Mouse (Mus musculus) lung, embryonic 14.5 days (tissue): ENCODE data around the gene Rarb. TPM values are rescaled to one million over a fixed set of nuclear protein-coding genes. Genes with fewer than 3 reads are reported as not detected.

Source experiments
- ATAC-seq: fragments of 200-750 bp; cut with Nextera tagmentation; 2 replicates; pipeline ENCODE4 v1.8.0; 2017; ENCODE audit warnings: mild to moderate bottlenecking, moderate TSS enrichment, moderate library complexity; ENCODE audit not compliant: insufficient read depth
- DNase-seq: peaks from one replicate; pipeline ENCODE4 v3.0.0-alpha.2; 2015
- H3K27ac ChIP-seq: fragments of 300-500 bp; sonication (generic); 2 replicates; pipeline ENCODE4 v1.5.1; 2014; ENCODE audit warnings: low read depth, mild to moderate bottlenecking, moderate library complexity
- H3K27me3 ChIP-seq: fragments of 300-500 bp; sonication (generic); 2 replicates; pipeline ENCODE4 v1.6.1; 2014; ENCODE audit warnings: low read length, control low read depth; ENCODE audit not compliant: insufficient read depth
- H3K36me3 ChIP-seq: fragments of 300-500 bp; sonication (generic); 2 replicates; pipeline ENCODE4 v1.6.1; 2014; ENCODE audit warnings: control low read depth; ENCODE audit not compliant: insufficient read depth
- H3K4me1 ChIP-seq: fragments of 300-500 bp; sonication (generic); 2 replicates; pipeline ENCODE4 v1.6.1; 2014; ENCODE audit warnings: antibody characterized with exemption, control low read depth; ENCODE audit not compliant: insufficient read depth
- H3K4me2 ChIP-seq: fragments of 300-500 bp; sonication (generic); 2 replicates; pipeline ENCODE4 v1.6.1; 2014; ENCODE audit warnings: mild to moderate bottlenecking
- H3K4me3 ChIP-seq: fragments of 300-500 bp; sonication (generic); 2 replicates; pipeline ENCODE4 v1.5.1; 2014; ENCODE audit warnings: low read depth, low read length
- H3K9ac ChIP-seq: fragments of 300-500 bp; sonication (generic); 2 replicates; pipeline ENCODE4 v1.6.1; 2014
- H3K9me3 ChIP-seq: fragments of 300-500 bp; sonication (generic); 2 replicates; pipeline ENCODE4 v1.6.1; 2016; ENCODE audit warnings: low read depth, low read length, control low read depth
- CTCF ChIP-seq: IDR thresholded peaks from 2 replicates; pipeline ENCODE4 v1.5.1; 2016; ENCODE audit warnings: antibody characterized with exemption, low read depth
- WGBS: fragments of 180-500 bp; shearing (Covaris S2); extraction: QIAGEN DNeasy Blood & Tissue Kit; methylation state at CpG from one replicate; pipeline ENCODE4 v1.1.7; 2014; 5-methylcytosine and 5-hydroxymethylcytosine counted together
- polyA plus RNA-seq: library from polyadenylated mRNA; unstranded; fragments of >200 nt; fragmentation: Nextera tagmentation; extraction: Ambion mirVana; gene quantifications from 2 replicates; pipeline ENCODE4 v1.2.1, GENCODE M21; 2014

Gene Rarb
- polyA plus RNA-seq, 1 experiment from 2014 or later: 17.3 TPM

DNA sequence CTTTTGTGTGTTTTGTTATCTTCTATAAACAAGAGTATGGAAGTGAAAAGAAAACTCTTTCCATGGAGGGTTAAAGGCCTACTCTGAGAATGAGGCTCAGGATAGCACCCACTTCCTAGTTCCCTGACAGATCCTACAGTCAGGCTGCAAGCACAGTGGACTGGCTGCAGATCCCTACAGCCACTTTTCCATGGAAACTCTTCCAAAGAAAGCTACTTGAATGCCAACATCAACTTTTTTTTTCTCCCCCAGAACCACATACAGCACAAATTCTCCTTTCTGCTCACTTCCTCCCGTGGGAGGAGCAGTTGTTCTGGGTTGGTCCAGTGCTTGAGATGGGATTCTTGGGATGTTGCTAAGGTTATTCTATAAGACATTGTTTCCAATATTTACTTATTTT is 66.3 kb downstream of the Rarb start:
- H3K9me3 ChIP-seq: no peaks in the 10 kb centered on the region
- H3K9ac ChIP-seq: no peak overlapping the region
- H3K27ac ChIP-seq: no peak overlapping the region
- no peak overlapping the region for H3K4me3 ChIP-seq
- no peaks in the 10 kb centered on the region for H3K4me1 ChIP-seq
- no peak for ATAC-seq
- DNase-seq: no peak
- no peak for TF ChIP-seq CTCF
- no peaks in the 10 kb centered on the region for H3K36me3 ChIP-seq
- H3K27me3 ChIP-seq: no peaks in the 10 kb centered on the region
- H3K4me2 ChIP-seq: no peak overlapping the region
- 50% methylated on average over 1 of the region's 1 CpGs for WGBS

DNA sequence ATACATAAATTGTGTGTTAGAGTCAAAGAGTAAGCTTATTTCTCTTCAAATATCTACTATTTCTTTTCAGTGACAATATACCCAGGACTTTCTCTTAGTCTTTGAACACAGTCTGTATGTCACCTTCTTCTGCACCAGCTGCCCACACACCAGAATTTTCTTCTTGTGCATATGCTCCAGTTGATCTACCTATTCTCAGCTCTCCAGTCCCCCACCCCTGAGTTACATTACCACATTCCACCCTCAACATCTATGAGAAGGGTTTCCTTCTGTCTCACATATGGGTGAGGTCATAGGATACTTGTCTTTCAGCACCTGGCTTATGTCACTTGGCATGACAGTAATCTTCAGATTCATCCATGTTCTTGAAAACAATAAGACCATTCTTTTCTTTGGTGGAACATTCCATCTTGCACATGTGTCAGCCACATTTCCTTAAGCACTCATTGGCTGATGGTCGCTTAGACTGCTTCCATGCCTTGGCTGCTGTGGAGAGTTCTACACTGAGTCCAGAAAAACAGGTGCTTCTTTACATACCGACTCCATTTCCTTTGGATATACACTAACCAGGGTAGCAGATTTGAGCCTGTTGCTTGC is 71.9 kb downstream of the Rarb start:
- Histone ChIP-seq H3K4me1 (no peaks in the 10 kb centered on the region), H3K4me3 (no peak overlapping the region), H3K27ac (no peak overlapping the region), H3K4me2 (no peak overlapping the region), H3K27me3 (no peaks in the 10 kb centered on the region), H3K9me3 (no peaks in the 10 kb centered on the region), H3K9ac (no peak overlapping the region), H3K36me3 (no peaks in the 10 kb centered on the region)
- TF ChIP-seq CTCF: no peak
- no peak for ATAC-seq
- WGBS: 70% methylated on average over 2 of the region's 2 CpGs
- no peak for DNase-seq

DNA sequence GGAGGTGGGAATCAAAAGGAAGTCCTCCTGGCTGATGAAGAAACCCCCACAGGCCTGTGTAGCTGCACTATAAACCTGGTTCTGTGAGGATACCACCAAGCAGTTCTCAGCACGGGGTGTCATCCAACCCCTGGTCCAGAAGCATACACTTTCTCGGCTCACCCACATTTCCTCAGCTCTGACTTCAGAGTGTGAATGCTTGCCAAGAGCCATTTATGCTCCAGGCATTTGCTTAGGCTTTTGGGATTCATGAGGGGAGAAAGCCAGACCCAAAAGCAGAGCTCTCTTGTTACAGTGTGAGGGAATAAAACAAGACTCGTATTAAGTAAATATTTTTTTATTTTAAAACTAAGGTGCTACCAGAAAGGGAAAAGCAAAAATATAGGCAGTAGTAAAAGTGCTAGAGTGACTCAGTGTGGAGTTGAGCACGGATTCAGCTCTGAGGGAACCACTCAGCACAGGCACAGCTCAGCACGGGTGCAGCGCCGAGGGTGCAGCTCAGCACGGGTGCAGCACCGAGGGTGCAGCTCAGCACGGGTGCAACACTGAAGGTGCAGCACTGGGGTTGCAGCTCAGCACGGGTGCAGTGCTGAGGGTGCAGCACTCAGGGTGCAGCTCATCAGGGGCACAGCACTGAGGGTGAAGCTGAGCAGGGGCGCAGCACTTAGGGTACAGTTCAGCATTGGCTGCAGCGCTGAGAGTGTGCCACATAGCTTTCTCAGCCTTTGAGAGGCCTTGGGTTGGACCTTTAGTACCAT is 77.8 kb downstream of the Rarb start:
- Histone ChIP-seq H3K27ac (no peak overlapping the region), H3K27me3 (no peaks in the 10 kb centered on the region), H3K9me3 (no peaks in the 10 kb centered on the region), H3K36me3 (no peaks in the 10 kb centered on the region), H3K4me1 (peaks cover 11% of the 10 kb centered on the region), H3K9ac (no peak overlapping the region), H3K4me3 (no peak overlapping the region), H3K4me2 (no peak overlapping the region)
- DNase-seq: peak; percentile 66
- 60% methylated on average over 13 of the region's 13 CpGs for WGBS
- TF ChIP-seq CTCF: no peak
- ATAC-seq: peak; percentile 51

DNA sequence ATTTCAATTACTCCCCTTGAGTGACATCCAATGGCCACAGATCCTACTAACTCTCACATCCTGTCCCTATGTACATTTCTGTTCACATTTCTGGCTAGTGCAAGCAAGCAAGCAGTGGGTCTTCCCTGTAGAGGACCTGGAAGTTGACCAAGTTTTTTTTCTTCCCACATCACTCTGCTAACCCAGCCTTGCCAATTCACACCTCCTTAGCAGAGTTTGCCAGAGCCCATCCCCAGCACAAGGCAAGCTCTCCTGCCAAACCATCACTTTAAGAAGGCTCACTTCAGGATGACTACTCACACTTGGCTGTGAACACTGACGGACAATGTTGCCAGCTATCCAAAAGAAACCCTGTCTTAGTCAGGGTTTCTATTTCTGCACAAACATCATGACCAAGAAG is 80.4 kb downstream of the Rarb start:
- peak; percentile 21; the same call in 1 of the 2 replicates for ATAC-seq
- no peak overlapping the region for H3K27ac ChIP-seq
- H3K4me1 ChIP-seq: peaks cover 37% of the 10 kb centered on the region
- H3K9ac ChIP-seq: no peak overlapping the region
- H3K9me3 ChIP-seq: no peaks in the 10 kb centered on the region
- no peaks in the 10 kb centered on the region for H3K36me3 ChIP-seq
- TF ChIP-seq CTCF: no peak
- H3K27me3 ChIP-seq: no peaks in the 10 kb centered on the region
- 64% methylated on average over 1 of the region's 1 CpGs for WGBS
- DNase-seq: peak; percentile 75
- H3K4me3 ChIP-seq: no peak overlapping the region
- H3K4me2 ChIP-seq: no peak overlapping the region

GRCm38 (mm10) chr14:16737781-16738180 is 81.2 kb downstream of the Rarb start:
- H3K4me3 ChIP-seq: no peak overlapping the region
- TF ChIP-seq CTCF: no peak

DNA sequence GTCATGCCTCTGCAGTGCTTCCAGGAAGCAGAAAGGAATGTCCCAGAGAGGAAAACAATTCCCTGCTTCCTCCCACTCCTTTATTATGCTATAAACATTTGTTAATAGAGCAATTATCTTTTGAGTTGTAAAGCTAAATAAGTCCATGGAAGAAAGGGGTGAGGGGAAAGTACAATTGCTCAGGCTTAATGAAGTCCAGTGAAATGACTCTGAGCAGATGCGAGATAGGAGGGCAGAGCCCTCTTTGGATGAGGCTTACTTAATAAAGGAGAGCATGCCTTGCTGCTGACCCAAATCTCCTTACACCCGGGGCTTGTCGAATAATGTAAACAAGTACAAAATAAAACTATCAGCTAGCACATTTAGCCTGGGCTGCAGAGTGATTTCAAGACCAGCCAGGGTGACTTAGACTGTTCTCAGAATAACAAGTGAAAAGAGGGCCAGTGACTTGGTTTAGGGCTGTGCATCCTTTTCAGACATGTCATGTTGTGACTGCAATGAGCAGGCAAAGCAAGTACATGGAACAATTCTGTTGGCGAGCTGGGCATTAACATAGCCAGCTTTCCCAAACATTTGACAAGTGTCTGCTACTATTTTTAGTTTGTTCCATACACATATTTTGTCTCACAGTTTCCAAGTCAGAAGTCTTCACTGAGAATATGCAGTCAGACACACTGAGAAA is 83.5 kb downstream of the Rarb start:
- Histone ChIP-seq H3K9ac (no peak overlapping the region), H3K27ac (peak overlapping the region; percentile 66; the same call in 1 of the 2 replicates), H3K4me1 (peaks cover 33% of the 10 kb centered on the region), H3K27me3 (no peaks in the 10 kb centered on the region), H3K9me3 (no peaks in the 10 kb centered on the region), H3K36me3 (no peaks in the 10 kb centered on the region), H3K4me2 (no peak overlapping the region), H3K4me3 (no peak overlapping the region)
- peak; percentile 87 for DNase-seq
- no peak for TF ChIP-seq CTCF
- peak; percentile 75 for ATAC-seq
- WGBS: 14% methylated on average over 4 of the region's 4 CpGs

More at GRCm38 (mm10) chr14:16737781-16738180, 81.2 kb downstream of the Rarb start:
- WGBS: 89% methylated on average over 1 of the region's 1 CpGs
- no peak for ATAC-seq
- H3K27me3 ChIP-seq: no peaks in the 10 kb centered on the region
- no peak for DNase-seq
- H3K36me3 ChIP-seq: no peaks in the 10 kb centered on the region
- peaks cover 37% of the 10 kb centered on the region for H3K4me1 ChIP-seq
- H3K9me3 ChIP-seq: no peaks in the 10 kb centered on the region
- H3K4me2 ChIP-seq: no peak overlapping the region
- H3K9ac ChIP-seq: no peak overlapping the region
- no peak overlapping the region for H3K27ac ChIP-seq
